Mouse (Mus musculus) left cerebral cortex, adult 2 months (tissue): Measurements from ENCODE around the gene Slc35f6. TPM values are rescaled to one million over a fixed set of nuclear protein-coding genes. Genes with fewer than 3 reads are reported as not detected.

Experiments used
- DNase-seq, 2 experiments: peaks; one replicate each; pipeline ENCODE4 v3.0.0; 2021 to 2022; ENCODE audit warnings: low spot score in 2 of 2, mixed read lengths in 1 of 2; ENCODE audit errors: extremely low spot score in 1 of 2
- H3K27ac ChIP-seq: fragments of 200-600 bp; 2 replicates; pipeline ENCODE4 v1.8.1; 2022
- H3K4me3 ChIP-seq: fragments of 200-600 bp; 2 replicates; pipeline ENCODE4 v1.8.1; 2022
- CTCF ChIP-seq: fragments of 200-600 bp; IDR thresholded peaks from 2 replicates; pipeline ENCODE4 v1.8.1; 2022; ENCODE audit warnings: antibody characterized with exemption, mild to moderate bottlenecking, moderate library complexity
- intact Hi-C: fragments of 180-260 bp; cut with DNase I; formaldehyde crosslinking; loops from one replicate; pipeline ENCODE4 v1.15.1; 2025
- long read RNA-seq, 2 experiments: library from polyadenylated mRNA; stranded (forward); transcript quantifications; one replicate each; pipeline ENCODE4 v2.0.0; 2021; ENCODE audit warnings: borderline mapping rate in 2 of 2
- total RNA-seq, 2 experiments: library from RNA; stranded (reverse); gene quantifications; 2 replicates each; pipeline ENCODE4 v1.2.3; 2021

The Slc35f6 gene
- 10 to 100 TPM; 42.2 to 45.6 TPM for total RNA-seq
- long read RNA-seq, experiment 1, transcript Slc35f6-201 (6 exons, 3,088 nt): major isoform, 33 of 38 reads
- long read RNA-seq, experiment 1, partial matches to known transcripts: 1 of 38 reads
- long read RNA-seq, experiment 1, other reads (novel, unspliced or antisense): 4 of 38 reads
- long read RNA-seq, experiment 2, transcript Slc35f6-201 (6 exons, 3,088 nt): major isoform, 34 of 48 reads
- long read RNA-seq, experiment 2, partial matches to known transcripts: 8 of 48 reads
- long read RNA-seq, experiment 2, other reads (novel, unspliced or antisense): 6 of 48 reads

- DNase-seq: peak; percentile 92 to 93
- intact Hi-C loops: loop anchor here (1.0 kb wide), 1 partner anchor 18 kb away; the partner anchor contains the start of gene Cenpa
- Histone ChIP-seq H3K4me3 (peak within 1 kb of the TSS; percentile 86), H3K27ac (peak within 1 kb of the TSS; percentile 93)
- TF ChIP-seq CTCF: no peak
These were observed at the start of gene Slc35f6 for GRCm38 (mm10) chr5:30647815-30648560. TSS of gene Slc35f6 (plus strand) at chr5:30647933.

GRCm38 (mm10) chr5:30601397-30601796, 46.3 kb upstream of the Slc35f6 start:
- TF ChIP-seq CTCF: no peak; the same call in 1 of the 2 replicates
- intact Hi-C loops: no loop called here
- H3K27ac ChIP-seq: no peak overlapping the region

GRCm38 (mm10) chr5:30603255-30603654, 44.5 kb upstream of the Slc35f6 start:
- intact Hi-C loops: no loop called here
- no peak for TF ChIP-seq CTCF
- Histone ChIP-seq H3K27ac (no peak overlapping the region), H3K4me3 (no peak overlapping the region)
- DNase-seq: no peak

More at GRCm38 (mm10) chr5:30601397-30601796, 46.3 kb upstream of the Slc35f6 start:
- H3K4me3 ChIP-seq: no peak overlapping the region
- DNase-seq: no peak

- Histone ChIP-seq H3K4me3 (no peak overlapping the region), H3K27ac (no peak overlapping the region)
- no peak for TF ChIP-seq CTCF
- no peak for DNase-seq
- intact Hi-C loops: no loop called here
These were observed 43.8 kb upstream of the Slc35f6 start for GRCm38 (mm10) chr5:30603926-30604325.

- H3K4me3 ChIP-seq: no peak overlapping the region
- H3K27ac ChIP-seq: peak overlapping the region; percentile 20
- no peak for DNase-seq
- intact Hi-C loops: no loop called here
- no peak for TF ChIP-seq CTCF
These were observed 43.0 kb upstream of the Slc35f6 start for GRCm38 (mm10) chr5:30604769-30605188.

- H3K27ac ChIP-seq: peak overlapping the region; percentile 82
- no peak for TF ChIP-seq CTCF
These were observed 42.1 kb upstream of the Slc35f6 start for GRCm38 (mm10) chr5:30605649-30606048.

GRCm38 (mm10) chr5:30606424-30607073, 41.2 kb upstream of the Slc35f6 start:
- Histone ChIP-seq H3K27ac (peak overlapping the region; percentile 82), H3K4me3 (no peak overlapping the region)
- intact Hi-C loops: loop anchor here (2.0 kb wide), 1 partner anchor 18 kb away; the partner anchor contains the start of gene Kcnk3
- DNase-seq: peak; percentile 55 to 75
- TF ChIP-seq CTCF: no peak

More at GRCm38 (mm10) chr5:30605649-30606048, 42.1 kb upstream of the Slc35f6 start:
- DNase-seq: no peak
- intact Hi-C loops: loop anchor here (2.0 kb wide), 1 partner anchor 17 kb away; the partner anchor contains the start of gene Kcnk3
- no peak overlapping the region for H3K4me3 ChIP-seq

- no peak overlapping the region for H3K4me3 ChIP-seq
- DNase-seq: no peak
- TF ChIP-seq CTCF: no peak; the same call in 1 of the 2 replicates
- H3K27ac ChIP-seq: no peak overlapping the region
- intact Hi-C loops: no loop called here
These were observed 38.6 kb upstream of the Slc35f6 start for GRCm38 (mm10) chr5:30609094-30609493.

- no peak for DNase-seq
- H3K4me3 ChIP-seq: no peak overlapping the region
- no peak for TF ChIP-seq CTCF
- H3K27ac ChIP-seq: no peak overlapping the region
- intact Hi-C loops: no loop called here
These were observed 37.7 kb upstream of the Slc35f6 start for GRCm38 (mm10) chr5:30609918-30610645.

- intact Hi-C loops: no loop called here
- TF ChIP-seq CTCF: no peak
- H3K4me3 ChIP-seq: no peak overlapping the region
- no peak for DNase-seq
- no peak overlapping the region for H3K27ac ChIP-seq
These were observed 36.6 kb upstream of the Slc35f6 start for GRCm38 (mm10) chr5:30611091-30611490.

GRCm38 (mm10) chr5:30611689-30612088, 36.0 kb upstream of the Slc35f6 start:
- Histone ChIP-seq H3K4me3 (no peak overlapping the region), H3K27ac (no peak overlapping the region)
- DNase-seq: no peak
- TF ChIP-seq CTCF: no peak
- intact Hi-C loops: no loop called here
